Mouse (Mus musculus): ENCODE data around the gene 1700025F22Rik. TPM values are rescaled to one million over a fixed set of nuclear protein-coding genes. Genes with fewer than 3 reads are reported as not detected.
A peak's percentile ranks its signal among the peaks of the same experiment; 100 is the strongest.
"Not testable (repeated sequence)": the region's sequence is repeated elsewhere in the genome, so short reads cannot be mapped to it uniquely, and the experiment has no call there.

1700025F22Rik gene
- not detected for total RNA-seq (2021)

GRCm38 (mm10) chr19:11165172-11165571 is at the start of gene 1700025F22Rik:
Gene 1700025F22Rik, minus strand, starts transcription at chr19:11165320.
- DNase-seq, result peak; percentile 5

- no peak for DNase-seq
Measured at GRCm38 (mm10) chr19:11196546-11196945, 31.4 kb upstream of the 1700025F22Rik start, which contains the start of gene Ms4a13. Gene Ms4a13, minus strand, starts transcription at chr19:11196737.

GRCm38 (mm10) chr19:11192552-11192951 is 27.4 kb upstream of the 1700025F22Rik start:
- no peak for DNase-seq

GRCm38 (mm10) chr19:11184121-11184520 is 19.0 kb upstream of the 1700025F22Rik start:
- DNase-seq, result peak; percentile 15

GRCm38 (mm10) chr19:11177464-11177863 is 12.3 kb upstream of the 1700025F22Rik start:
- no peak for DNase-seq

GRCm38 (mm10) chr19:11157890-11158289 is 7.2 kb downstream of the 1700025F22Rik start:
- DNase-seq, result not testable (repeated sequence)

GRCm38 (mm10) chr19:11135336-11135735 is 29.8 kb downstream of the 1700025F22Rik start:
- DNase-seq, result no peak

- no peak for DNase-seq
Measured at GRCm38 (mm10) chr19:11134852-11135251, 30.3 kb downstream of the 1700025F22Rik start.

- not testable (repeated sequence) for DNase-seq
Measured at GRCm38 (mm10) chr19:11130776-11131175, 34.3 kb downstream of the 1700025F22Rik start, which contains the start of gene 1700017D01Rik. Gene 1700017D01Rik, minus strand, starts transcription at chr19:11130876.

- DNase-seq, result no peak
Measured at GRCm38 (mm10) chr19:11129702-11130101, 35.4 kb downstream of the 1700025F22Rik start.

GRCm38 (mm10) chr19:11121016-11121420 is 44.1 kb downstream of the 1700025F22Rik start:
- DNase-seq, result peak; percentile 23

- no peak for DNase-seq
Measured at GRCm38 (mm10) chr19:11119338-11119737, 45.8 kb downstream of the 1700025F22Rik start.

- DNase-seq, result no peak
Measured at GRCm38 (mm10) chr19:11107746-11108145, 57.4 kb downstream of the 1700025F22Rik start.

GRCm38 (mm10) chr19:11101880-11102279 is 63.2 kb downstream of the 1700025F22Rik start:
- no peak for DNase-seq

- no peak for DNase-seq
Measured at GRCm38 (mm10) chr19:11098401-11098800, 66.7 kb downstream of the 1700025F22Rik start.

- not testable (repeated sequence) for DNase-seq
Measured at GRCm38 (mm10) chr19:11092131-11092530, 73.0 kb downstream of the 1700025F22Rik start.

Other genes starting within 250 kb of the 1700025F22Rik start
- gene Zp1, start 244.7 kb downstream of the 1700025F22Rik start, total RNA-seq (2021), result not detected
- gene Ptgdr2, start 228.2 kb downstream of the 1700025F22Rik start, total RNA-seq (2021), result under 1 TPM; 0.09 to 0.12 TPM
- gene Ccdc86, start 216.1 kb downstream of the 1700025F22Rik start, total RNA-seq (2021), result 10 to 100 TPM; 10.6 to 11.3 TPM
- not detected for gene Ms4a10, start 190.7 kb downstream of the 1700025F22Rik start, total RNA-seq (2021)
- gene Ms4a15, start 172.1 kb downstream of the 1700025F22Rik start, total RNA-seq (2021), result not detected
- gene Ms4a18, start 147.3 kb downstream of the 1700025F22Rik start, total RNA-seq (2021), result not detected
- under 1 TPM; 0.25 to 0.26 TPM for gene Ms4a8a, start 84.2 kb downstream of the 1700025F22Rik start, total RNA-seq (2021)
- gene 1700017D01Rik, start 34.4 kb downstream of the 1700025F22Rik start, total RNA-seq (2021), result not detected
- gene Ms4a13, start 31.4 kb upstream of the 1700025F22Rik start, total RNA-seq (2021), result not detected
- gene Ms4a12, start 67.1 kb upstream of the 1700025F22Rik start, total RNA-seq (2021), result not detected
- gene Ms4a1, start 100.9 kb upstream of the 1700025F22Rik start, total RNA-seq (2021), result under 1 TPM; 0.36 to 0.57 TPM
- gene Ms4a5, start 118.6 kb upstream of the 1700025F22Rik start, total RNA-seq (2021), result not detected
- gene Ms4a14, start 149.1 kb upstream of the 1700025F22Rik start, total RNA-seq (2021), result not detected
- gene Ms4a7, start 170.8 kb upstream of the 1700025F22Rik start, total RNA-seq (2021), result 1 to 10 TPM; 1.4 to 2.4 TPM
- gene Ms4a4a, start 210.2 kb upstream of the 1700025F22Rik start, total RNA-seq (2021), result 1 to 10 TPM; 1.6 to 2.5 TPM
- gene Ms4a4c, start 239.4 kb upstream of the 1700025F22Rik start, total RNA-seq (2021), result not detected